Mouse (Mus musculus) cerebellum, adult 11 months (tissue): ENCODE measurements around the gene Olfr76.
"Not testable (repeated sequence)": the region's sequence is repeated elsewhere in the genome, so short reads cannot be mapped to it uniquely, and the experiment has no call there.

Experiments
- DNase-seq: peaks from one replicate; pipeline ENCODE4 v3.0.0; 2022

Olfr76 gene

GRCm38 (mm10) chr19:12123103-12123502 is at the start of gene Olfr76:
TSS of gene Olfr76 (minus strand) at chr19:12123203.
- DNase-seq = no peak

- not testable (repeated sequence) for DNase-seq
Observed at GRCm38 (mm10) chr19:12170062-12170599, 47.1 kb upstream of the Olfr76 start, which contains the start of gene Olfr1555-ps1. TSS of gene Olfr1555-ps1 (minus strand) at chr19:12170112.

GRCm38 (mm10) chr19:12145452-12145851 is 22.4 kb upstream of the Olfr76 start:
- no peak for DNase-seq

DNA sequence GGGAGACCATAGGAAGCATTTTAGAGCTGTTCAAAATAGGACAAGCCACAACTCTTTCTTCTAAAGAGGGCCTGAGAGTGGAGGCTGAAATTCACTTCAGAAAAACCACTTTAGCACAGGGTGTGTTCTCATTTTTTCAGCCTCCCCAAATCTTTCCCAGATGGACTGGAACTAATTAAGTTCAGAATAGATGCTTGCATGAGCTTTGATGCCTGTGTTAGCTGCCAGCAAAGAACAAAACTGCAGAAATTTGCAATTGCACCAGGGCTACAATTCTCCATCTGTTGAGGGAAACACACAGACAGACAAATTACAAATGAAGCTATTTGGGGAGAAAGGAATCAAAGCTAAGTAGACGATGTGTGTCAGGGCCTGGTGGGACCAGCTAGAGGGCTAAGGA is 20.4 kb upstream of the Olfr76 start:
- DNase-seq = no peak

DNA sequence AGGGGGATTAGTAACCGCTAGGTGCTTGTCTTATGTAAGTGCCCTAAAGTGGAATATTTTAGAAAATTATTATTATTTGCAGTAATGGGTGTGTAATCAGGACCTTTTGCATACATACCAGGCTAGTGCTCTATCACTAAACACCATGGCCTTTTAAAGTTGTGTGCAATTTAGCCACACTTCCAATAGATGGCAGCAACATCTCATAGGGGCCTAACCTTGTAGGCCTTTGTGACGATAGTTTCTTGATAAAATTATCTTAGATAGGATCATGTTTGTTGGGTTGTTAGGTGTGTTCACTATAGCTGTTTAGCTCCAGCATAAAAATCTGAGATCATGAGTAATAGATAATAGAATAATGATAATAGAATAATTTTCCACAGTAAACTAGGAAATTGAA is 11.3 kb upstream of the Olfr76 start:
- DNase-seq = no peak

DNA sequence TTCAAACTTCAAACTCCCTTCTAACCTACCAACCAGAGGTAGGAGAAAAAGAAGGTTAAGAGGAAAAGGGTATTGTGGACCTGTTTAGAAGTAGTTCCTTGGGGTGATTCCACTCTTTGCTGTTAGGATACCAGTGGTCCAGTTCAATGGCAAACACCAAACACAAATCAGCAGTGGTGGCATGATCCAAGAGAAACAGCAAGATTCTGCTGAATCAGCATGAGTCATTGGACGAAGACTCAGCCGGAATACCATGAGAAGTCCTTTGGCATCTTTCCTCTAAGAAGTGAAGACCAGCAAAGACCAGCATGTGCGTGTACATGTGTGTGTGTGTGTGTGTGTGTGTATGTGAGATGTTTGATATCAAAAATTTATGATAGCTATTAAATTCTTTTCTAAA is 6.5 kb downstream of the Olfr76 start:
- no peak for DNase-seq

DNA sequence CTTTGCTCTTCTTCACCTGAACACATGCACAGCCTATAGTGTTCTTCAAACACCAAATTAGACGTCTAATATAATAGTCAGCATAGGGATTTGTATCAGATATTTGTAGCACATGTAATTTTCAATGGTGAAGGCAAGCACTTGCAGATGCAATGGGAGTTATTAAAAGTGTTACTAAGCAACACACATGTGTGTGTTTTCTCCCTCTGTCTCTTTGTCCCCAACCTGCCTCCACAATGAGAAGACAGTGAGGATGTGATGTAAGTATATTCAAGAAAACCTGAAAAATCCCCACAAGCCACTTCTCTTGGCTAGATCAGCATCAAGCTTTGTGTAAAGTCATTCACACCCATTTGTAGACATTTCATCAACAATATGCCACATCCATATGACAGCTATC is 7.2 kb downstream of the Olfr76 start, which contains the start of gene Olfr1428:
TSS of gene Olfr1428 (minus strand) at position 101 of the 400 bp plus-strand sequence.
- DNase-seq = no peak

GRCm38 (mm10) chr19:12113807-12114206 is 9.2 kb downstream of the Olfr76 start:
- DNase-seq = no peak

GRCm38 (mm10) chr19:12104541-12104940 is 18.5 kb downstream of the Olfr76 start:
- no peak for DNase-seq

GRCm38 (mm10) chr19:12103234-12103633 is 19.8 kb downstream of the Olfr76 start, which contains the start of gene Olfr1427:
TSS of gene Olfr1427 (minus strand) at chr19:12103334.
- DNase-seq = no peak

- DNase-seq = no peak
Observed at GRCm38 (mm10) chr19:12091913-12092312, 31.1 kb downstream of the Olfr76 start, which contains the start of gene Olfr1426. TSS of gene Olfr1426 (minus strand) at chr19:12092013.

DNA sequence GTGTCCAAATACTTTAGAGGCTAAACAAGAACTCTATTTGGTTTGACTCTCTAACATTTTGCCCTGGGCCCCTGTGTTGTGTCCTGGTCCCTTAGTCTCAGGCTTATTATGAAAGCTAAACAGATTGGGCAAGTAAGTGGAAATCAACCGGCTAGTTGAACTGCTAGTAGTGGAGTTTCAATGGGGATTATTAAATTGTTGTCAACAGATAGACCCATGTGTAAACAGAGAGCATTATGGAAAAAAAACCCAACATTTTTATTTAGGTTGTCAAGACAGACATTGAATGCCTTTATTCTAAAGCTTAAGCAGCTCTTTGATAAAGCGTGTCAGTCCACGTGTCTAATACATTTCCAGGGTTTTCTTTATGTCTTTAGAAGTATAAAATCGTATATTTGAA is 45.4 kb downstream of the Olfr76 start, which contains the start of gene Olfr1425:
TSS of gene Olfr1425 (minus strand) at position 101 of the 400 bp plus-strand sequence.
- DNase-seq = not testable (repeated sequence)

- not testable (repeated sequence) for DNase-seq
Observed at GRCm38 (mm10) chr19:12069546-12069945, 53.5 kb downstream of the Olfr76 start.
